Mouse (Mus musculus): ENCODE data around the gene Dnajc12. TPM values are rescaled to one million over a fixed set of nuclear protein-coding genes. Genes with fewer than 3 reads are reported as not detected.

Gene Dnajc12
- total and polyA plus RNA-seq, 3 experiments = 0.83 to 3.7 (median 1.5) TPM

GRCm38 (mm10) chr10:63336901-63337300, 45.3 kb upstream of the Dnajc12 start:
- dilution Hi-C loops (cut with MboI; ENCODE audit: extremely low pct_ligation_motif_present, extremely low pct_unique_long_range_greater_than_20kb, low sequenced_read_pairs) = no loop called here
- DNase-seq (ENCODE audit: extremely low read depth) = no peak

GRCm38 (mm10) chr10:63337326-63337725, 44.9 kb upstream of the Dnajc12 start:
- H3K4me1 ChIP-seq (ENCODE audit: control insufficient read depth in 1 of 2, insufficient read depth in 2 of 2) = peaks cover 3 to 18% of the 10 kb centered on the region in 2 experiments; a peak in 3 of 4 replicates
- DNase-seq (ENCODE audit: extremely low read depth) = no peak
- peak overlapping the region; percentile 54 for H3K4me2 ChIP-seq (ENCODE audit: insufficient read depth, low read depth, poor library complexity, severe bottlenecking)
- dilution Hi-C loops (cut with MboI; ENCODE audit: extremely low pct_ligation_motif_present, extremely low pct_unique_long_range_greater_than_20kb, low sequenced_read_pairs) (no loop called here), in situ Hi-C loops (cut with MboI; ENCODE audit: low pct_ligation_motif_present, low pct_unique_long_range_greater_than_20kb, low sequenced_read_pairs) (no loop called here)
- peaks cover 25% of the 10 kb centered on the region for H3K79me2 ChIP-seq (replicated peaks; ENCODE audit: control insufficient read depth, extremely low read depth, insufficient read depth, poor library complexity, severe bottlenecking)
- H3K27me3 ChIP-seq (replicated peaks) = peaks cover 4% of the 10 kb centered on the region
- peaks cover 14 to 39% of the 10 kb centered on the region in 2 experiments for H3K36me3 ChIP-seq (replicated peaks in 1 of 2; ENCODE audit: control insufficient read depth in 1 of 2, insufficient read depth in 1 of 2, low read length in 1 of 2)
- no peak for TF ChIP-seq BHLHE40 (IDR thresholded peaks at IDR 0.05; ENCODE audit: low read depth, low read length)
- TF ChIP-seq POLR2A (IDR thresholded peaks at IDR 0.05; ENCODE audit: low read depth, low read length) = no peak
- TF ChIP-seq SIN3A (IDR thresholded peaks at IDR 0.05; ENCODE audit: low read length) = 0 out of 2 replicates have a peak, but pooled peaks have one; percentile 24
- 0 out of 2 replicates have a peak, but pooled peaks have one; percentile 26 for TF ChIP-seq MXI1 (IDR thresholded peaks at IDR 0.05; ENCODE audit: low read depth, low read length)
- H3K9me3 ChIP-seq (replicated peaks; ENCODE audit: low read length) = peaks cover 6% of the 10 kb centered on the region
- peak overlapping the region; percentile 66 to 95 (median 69) for H3K4me3 ChIP-seq (replicated peaks in 1 of 3; ENCODE audit: low read depth in 2 of 3, low read length in 2 of 3, poor library complexity in 1 of 3)
- H3K9ac ChIP-seq (ENCODE audit: insufficient read depth, low read depth) = peak overlapping the region; percentile 97
- H3K27ac ChIP-seq (ENCODE audit: insufficient read depth, low read depth) = no peak overlapping the region

More at GRCm38 (mm10) chr10:63336901-63337300, 45.3 kb upstream of the Dnajc12 start:
- Histone ChIP-seq H3K9ac (ENCODE audit: insufficient read depth, low read depth) (peak overlapping the region; percentile 97), H3K27me3 (replicated peaks) (peaks cover 4% of the 10 kb centered on the region), H3K9me3 (replicated peaks; ENCODE audit: low read length) (peaks cover 3% of the 10 kb centered on the region), H3K27ac (ENCODE audit: insufficient read depth, low read depth) (no peak overlapping the region), H3K4me3 (replicated peaks in 1 of 3; ENCODE audit: low read depth in 2 of 3, low read length in 2 of 3, poor library complexity in 1 of 3) (peak overlapping the region in 2 of 3 experiments; percentile 4 to 95), H3K36me3 (replicated peaks in 1 of 2; ENCODE audit: control insufficient read depth in 1 of 2, insufficient read depth in 1 of 2, low read length in 1 of 2) (peaks cover 17 to 41% of the 10 kb centered on the region in 2 experiments), H3K4me1 (ENCODE audit: control insufficient read depth in 1 of 2, insufficient read depth in 2 of 2) (peaks cover 3 to 18% of the 10 kb centered on the region in 2 experiments; a peak in 3 of 4 replicates), H3K4me2 (ENCODE audit: insufficient read depth, low read depth, poor library complexity, severe bottlenecking) (peak overlapping the region; percentile 54), H3K79me2 (replicated peaks; ENCODE audit: control insufficient read depth, extremely low read depth, insufficient read depth, poor library complexity, severe bottlenecking) (peaks cover 25% of the 10 kb centered on the region)
- in situ Hi-C loops (cut with MboI; ENCODE audit: low pct_ligation_motif_present, low pct_unique_long_range_greater_than_20kb, low sequenced_read_pairs) = no loop called here
- TF ChIP-seq SIN3A (IDR thresholded peaks at IDR 0.05; ENCODE audit: low read length) = peak; percentile 48; the same call in 1 of the 2 replicates
- no peak for TF ChIP-seq POLR2AphosphoS2 (IDR thresholded peaks at IDR 0.05; ENCODE audit: low read depth, low read length)
- TF ChIP-seq BHLHE40 (IDR thresholded peaks at IDR 0.05; ENCODE audit: low read depth, low read length) = 0 out of 2 replicates have a peak, but pooled peaks have one; percentile 16
- TF ChIP-seq EP300 (IDR thresholded peaks at IDR 0.05; ENCODE audit: low read length) = no peak
- 0 out of 2 replicates have a peak, but pooled peaks have one; percentile 18 for TF ChIP-seq TCF12 (IDR thresholded peaks at IDR 0.05; ENCODE audit: low read depth, low read length)
- TF ChIP-seq HCFC1 (IDR thresholded peaks at IDR 0.05; ENCODE audit: low read depth, low read length) = no peak
- TF ChIP-seq ZC3H11A (IDR thresholded peaks at IDR 0.05; ENCODE audit: low read depth, low read length) = no peak
- TF ChIP-seq ZMIZ1 (IDR thresholded peaks at IDR 0.05; ENCODE audit: low read depth, low read length) = no peak
- no peak for TF ChIP-seq ZKSCAN1 (IDR thresholded peaks at IDR 0.05; ENCODE audit: borderline replicate concordance, low read depth, low read length)
- no peak for TF ChIP-seq GABPA (IDR thresholded peaks at IDR 0.05; ENCODE audit: insufficient replicate concordance, low read depth, low read length)
- TF ChIP-seq NRF1 (IDR thresholded peaks at IDR 0.05; ENCODE audit: low read depth, low read length) = no peak
- TF ChIP-seq ZNF384 (IDR thresholded peaks at IDR 0.05; ENCODE audit: low read depth, low read length) = no peak
- TF ChIP-seq MEF2A (IDR thresholded peaks at IDR 0.05; ENCODE audit: borderline replicate concordance, low read depth, low read length) = no peak
- TF ChIP-seq MXI1 (IDR thresholded peaks at IDR 0.05; ENCODE audit: low read depth, low read length) = 0 out of 2 replicates have a peak, but pooled peaks have one; percentile 36
- no peak for TF ChIP-seq ETS1 (conservative IDR thresholded peaks at IDR 0.05; ENCODE audit: low read depth, low read length)
- TF ChIP-seq RCOR1 (conservative IDR thresholded peaks at IDR 0.05; ENCODE audit: low read depth, low read length) = no peak
- TF ChIP-seq USF2 (conservative IDR thresholded peaks at IDR 0.05; ENCODE audit: low read depth, low read length) = no peak
- no peak for TF ChIP-seq CHD2 (IDR thresholded peaks at IDR 0.05; ENCODE audit: low read length)
- TF ChIP-seq MAFK (IDR thresholded peaks at IDR 0.05; ENCODE audit: insufficient replicate concordance, low read length) = no peak
- no peak for TF ChIP-seq RAD21 (IDR thresholded peaks at IDR 0.05; ENCODE audit: low read depth, low read length)
- no peak for TF ChIP-seq USF1 (IDR thresholded peaks at IDR 0.05; ENCODE audit: low read depth, low read length)

Measured in CH12.LX (cell line).